Mouse (Mus musculus) megakaryocyte-erythroid progenitor cell, adult 5-6 weeks (primary cell): ENCODE results near the gene Ube2e2. TPM values are rescaled to one million over a fixed set of nuclear protein-coding genes. Genes with fewer than 3 reads are reported as not detected.
"Not testable (repeated sequence)": the region's sequence is repeated elsewhere in the genome, so short reads cannot be mapped to it uniquely, and the experiment has no call there.

Experiments
- ATAC-seq: replicated peaks from 2 replicates; pipeline ENCODE4 v1.8.0; 2016; ENCODE audit warnings: mild to moderate bottlenecking, inconsistent platforms; ENCODE audit not compliant: severe bottlenecking, poor library complexity, low FRiP score, low TSS enrichment
- total RNA-seq, 2 experiments: library from RNA; stranded (forward) in 1 of 2; stranded (reverse) in 1 of 2; fragments of 200-1000, 215-1000 nt in 1 of 2; fragments of >200 nt in 1 of 2; fragmentation: Nextera tagmentation in 1 of 2; gene quantifications; 2 replicates each; pipeline ENCODE4 v1.2.3; 2014 to 2017

The Ube2e2 gene
- total RNA-seq, 2 experiments from 2014 or later = 2.2 to 12.9 TPM

- no peak for ATAC-seq
Observed at GRCm38 (mm10) chr14:18649123-18649675, 244.9 kb downstream of the Ube2e2 start.

DNA sequence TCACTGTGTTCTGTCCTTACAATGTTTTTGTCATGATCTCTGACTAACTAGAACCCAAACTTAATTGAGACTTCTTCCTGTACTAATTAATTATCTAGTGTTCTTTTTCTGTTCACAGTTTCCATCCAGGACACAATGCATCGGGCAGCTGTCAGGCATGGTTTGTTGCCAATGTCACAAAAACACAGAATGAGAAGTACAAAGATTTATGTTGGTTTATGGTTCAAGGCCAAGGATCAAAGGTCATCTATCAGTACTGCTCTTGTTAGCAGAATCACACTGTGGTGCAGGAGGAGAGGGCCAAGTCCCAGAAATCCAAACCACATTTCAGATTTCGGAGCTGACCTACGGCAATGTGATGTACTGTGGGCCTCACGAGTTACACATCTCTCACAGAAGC, 252.4 kb downstream of the Ube2e2 start:
- no peak for ATAC-seq

DNA sequence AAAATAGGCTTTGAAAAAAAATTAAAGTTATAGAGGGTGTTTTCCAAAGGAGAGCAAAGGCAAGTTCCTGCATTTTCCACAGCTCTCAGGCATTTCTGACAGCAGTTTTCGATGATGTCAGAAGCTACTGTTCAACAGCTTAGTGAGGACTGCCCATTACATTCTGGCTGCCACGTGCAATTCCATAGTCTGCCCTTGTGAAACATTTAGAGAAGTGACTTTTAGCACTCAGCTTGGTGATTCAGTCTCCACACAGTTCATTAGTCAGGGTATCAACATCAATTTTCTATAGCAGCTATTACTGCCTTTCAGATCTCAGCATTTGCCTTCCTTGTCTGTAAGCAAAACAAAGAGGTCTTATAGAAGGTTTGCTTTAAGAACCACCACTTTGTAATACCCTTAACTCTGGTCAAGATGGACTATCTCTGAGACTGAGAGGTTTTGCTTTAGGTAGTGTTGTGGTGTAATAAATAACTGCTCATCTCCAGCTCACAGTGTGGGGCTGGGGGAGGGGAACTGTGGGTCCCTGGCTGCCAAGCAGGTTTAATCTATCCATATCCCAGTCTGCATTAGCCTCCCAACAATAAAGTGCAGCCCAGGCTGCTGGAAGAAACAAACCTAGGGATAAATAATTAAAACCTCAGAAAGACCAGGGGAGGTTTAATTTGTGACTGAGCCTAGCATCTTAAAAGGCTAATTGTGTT, 255.2 kb downstream of the Ube2e2 start:
- no peak for ATAC-seq

GRCm38 (mm10) chr14:18637739-18638138, 256.3 kb downstream of the Ube2e2 start:
- no peak for ATAC-seq

GRCm38 (mm10) chr14:18628170-18628569, 265.9 kb downstream of the Ube2e2 start:
- no peak for ATAC-seq

DNA sequence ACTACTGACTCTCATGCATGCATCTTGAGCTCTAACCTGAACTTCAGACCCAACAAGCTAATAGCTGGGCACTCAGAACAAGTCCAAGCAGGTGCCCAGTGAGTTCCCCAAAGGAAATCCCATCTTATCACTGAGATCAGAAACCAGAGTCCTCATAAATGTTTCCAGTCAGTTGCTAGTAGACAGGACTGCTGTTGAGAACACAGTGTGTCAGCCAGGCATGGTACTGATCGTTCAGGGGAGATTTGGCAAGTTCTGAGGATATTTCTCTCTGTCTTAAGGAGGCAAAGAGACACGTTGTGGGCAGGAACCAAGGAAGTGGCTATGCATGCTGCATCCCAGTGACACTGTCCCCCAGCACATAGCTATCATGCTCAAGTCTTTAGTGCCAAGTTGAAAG, 275.5 kb downstream of the Ube2e2 start:
- ATAC-seq = no peak

DNA sequence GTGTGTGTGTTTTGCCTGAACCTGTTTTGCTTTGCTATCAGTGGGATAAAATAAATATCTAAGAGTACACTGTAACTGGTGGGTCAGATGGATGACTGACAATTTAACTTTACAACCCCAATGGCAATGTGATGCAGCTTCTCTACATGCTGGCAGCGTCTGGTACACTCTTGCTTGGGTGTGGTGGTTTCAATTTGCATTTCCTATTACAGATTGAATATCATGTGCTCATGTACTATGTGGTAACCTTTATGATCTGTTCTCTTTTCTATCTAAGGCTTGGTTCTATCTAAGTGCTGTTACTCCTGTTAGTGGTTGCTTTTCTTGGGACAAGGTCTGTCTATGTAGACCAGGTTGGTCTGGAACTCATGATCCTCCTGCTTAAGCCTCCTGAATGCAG, 292.1 kb downstream of the Ube2e2 start:
- ATAC-seq = no peak

DNA sequence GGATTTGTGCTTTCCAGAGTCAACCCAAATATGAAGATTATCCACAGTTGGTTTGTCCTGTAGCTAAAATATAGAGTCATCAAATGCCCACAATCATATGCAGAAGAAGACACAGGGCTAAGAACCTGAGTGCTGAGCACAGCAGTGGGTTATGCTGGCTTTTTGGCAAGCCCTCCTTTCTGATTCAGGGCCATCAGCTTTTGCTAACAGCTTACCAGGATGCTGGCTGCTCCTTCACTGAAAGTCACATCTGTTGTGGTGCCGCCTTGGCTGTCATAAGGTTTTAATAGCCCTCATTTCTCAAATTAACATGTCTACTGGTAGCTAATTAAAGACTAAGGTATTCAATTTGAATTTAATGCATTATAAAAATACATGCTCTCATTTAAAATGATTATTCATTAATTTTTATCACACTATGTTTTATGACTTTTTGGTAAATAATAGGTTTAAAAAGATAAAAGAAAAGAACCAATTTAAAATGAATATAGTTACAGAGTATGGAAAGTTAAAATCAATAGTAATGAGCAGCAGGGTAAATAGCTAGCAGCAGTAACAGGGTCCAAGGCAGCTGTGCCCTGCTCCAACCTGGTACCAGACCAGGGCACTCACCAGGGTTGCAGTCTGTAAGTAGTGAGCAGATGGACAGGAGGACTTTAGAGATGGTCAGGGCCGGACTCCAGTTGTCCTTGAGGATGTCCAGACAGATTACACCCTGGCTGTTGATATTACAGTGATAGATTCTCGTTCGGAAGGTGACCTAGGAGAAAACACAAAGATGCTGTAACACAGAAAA, 307.6 kb downstream of the Ube2e2 start:
- ATAC-seq = no peak

- ATAC-seq = no peak
Observed at GRCm38 (mm10) chr14:18581735-18582134, 312.3 kb downstream of the Ube2e2 start.

DNA sequence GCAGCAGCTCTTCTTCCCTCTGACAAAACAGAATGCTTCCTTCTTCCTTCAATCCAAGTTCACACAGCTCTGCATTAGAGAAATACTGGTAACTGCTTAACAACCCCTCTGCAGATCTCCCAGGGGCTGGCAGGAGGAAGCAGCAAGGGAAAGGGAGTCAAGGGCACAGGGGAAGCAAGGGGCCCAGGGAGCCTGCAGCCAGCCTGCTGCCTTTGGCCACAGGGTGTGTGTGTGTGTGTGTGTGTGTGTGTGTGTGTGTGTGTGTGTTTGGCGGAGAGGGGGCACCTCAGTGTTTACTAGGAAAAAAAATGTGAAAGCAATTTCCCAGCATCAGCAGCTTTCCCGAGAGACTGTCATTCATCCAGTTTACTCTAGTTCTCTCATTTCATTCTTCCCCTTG, 319.3 kb downstream of the Ube2e2 start:
- no peak for ATAC-seq

- no peak for ATAC-seq
Observed at GRCm38 (mm10) chr14:18574130-18574721, 319.8 kb downstream of the Ube2e2 start.

DNA sequence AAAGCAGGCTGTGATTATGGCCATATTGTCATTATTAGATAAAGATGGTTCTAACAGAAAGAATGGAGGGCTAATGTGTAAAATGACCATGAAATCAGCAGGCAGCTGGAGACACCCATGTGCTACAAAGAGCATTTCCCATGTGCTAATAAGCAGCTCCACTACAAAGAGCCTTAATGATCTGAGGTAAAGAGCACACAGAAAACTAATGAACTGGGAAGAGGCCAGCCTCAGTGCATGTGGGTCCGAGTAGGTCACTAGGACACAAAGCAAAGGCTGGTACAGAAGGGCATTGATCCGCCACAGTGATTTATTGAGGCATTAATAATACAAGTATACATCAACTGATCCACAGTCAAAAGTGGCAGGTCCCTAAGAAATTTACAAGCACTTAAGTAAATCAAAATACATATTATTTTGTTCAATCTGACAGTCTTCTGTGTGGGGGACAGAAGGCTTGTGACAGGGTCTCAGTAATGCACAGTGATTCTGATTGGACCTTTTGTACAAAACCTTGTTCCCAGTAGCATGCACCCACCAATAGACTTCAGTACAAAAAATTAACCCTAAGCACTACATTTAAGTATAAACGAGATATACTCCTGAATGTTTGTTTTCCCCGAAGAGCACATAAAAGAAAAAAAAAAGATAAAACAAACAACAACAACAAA, 320.6 kb downstream of the Ube2e2 start:
- no peak for ATAC-seq

DNA sequence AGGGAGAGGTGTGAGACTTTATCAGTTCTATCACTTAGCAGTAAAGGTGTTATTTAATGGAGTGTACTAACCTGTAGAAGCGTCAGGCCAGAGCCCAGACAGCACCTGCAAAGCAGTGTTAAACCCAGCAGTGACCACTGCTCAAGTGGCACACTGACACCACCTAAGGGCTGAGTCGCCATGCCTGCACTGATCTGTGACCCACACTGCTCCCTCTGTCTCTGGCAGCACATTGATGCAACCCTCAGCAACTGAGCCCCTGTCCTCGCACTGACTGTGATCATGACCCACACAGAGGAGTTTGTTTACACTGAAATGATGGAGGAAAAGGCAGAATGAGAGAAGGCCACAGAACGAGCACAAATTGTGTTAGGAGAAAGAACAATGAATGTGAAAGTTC, 321.2 kb downstream of the Ube2e2 start:
- ATAC-seq = no peak

GRCm38 (mm10) chr14:18569615-18570014, 324.5 kb downstream of the Ube2e2 start:
- no peak for ATAC-seq

DNA sequence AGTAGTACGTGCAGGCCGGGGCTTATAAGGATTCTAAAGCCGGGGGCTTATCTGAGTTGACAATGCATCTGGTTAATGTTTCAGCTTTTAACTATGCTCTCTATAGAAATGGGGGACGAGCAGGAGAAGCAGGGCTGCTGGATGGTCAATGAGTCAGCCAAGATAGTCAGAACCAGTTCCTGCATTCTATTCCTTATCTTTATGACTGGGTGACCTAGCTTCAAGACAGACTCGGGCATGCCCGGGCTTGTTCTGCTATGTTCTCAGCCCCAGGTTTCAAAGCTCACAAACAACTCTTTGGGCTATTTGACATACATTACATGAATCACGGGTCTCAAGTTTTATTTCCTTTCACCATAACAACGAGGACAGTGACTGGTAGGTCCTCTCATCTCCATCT, 329.1 kb downstream of the Ube2e2 start:
- ATAC-seq = not testable (repeated sequence)

GRCm38 (mm10) chr14:18555287-18555686, 338.8 kb downstream of the Ube2e2 start:
- ATAC-seq = no peak

DNA sequence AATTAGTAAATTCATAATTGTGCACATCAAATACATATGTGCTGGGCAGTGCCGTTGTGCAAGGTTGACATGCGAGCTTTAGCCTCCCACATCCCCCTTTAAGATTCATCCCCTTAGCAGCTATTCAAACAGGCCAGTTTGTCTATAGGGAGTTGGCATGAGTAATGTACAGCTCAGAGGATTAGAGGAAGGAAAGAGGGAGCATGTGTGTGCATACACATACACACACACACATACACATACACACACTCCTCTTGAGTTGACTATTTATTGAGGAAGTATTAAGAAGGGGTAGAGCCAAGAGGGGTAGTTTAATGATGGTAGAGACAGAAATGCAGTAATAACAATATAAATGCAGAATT, 339.5 kb downstream of the Ube2e2 start:
- ATAC-seq = no peak

DNA sequence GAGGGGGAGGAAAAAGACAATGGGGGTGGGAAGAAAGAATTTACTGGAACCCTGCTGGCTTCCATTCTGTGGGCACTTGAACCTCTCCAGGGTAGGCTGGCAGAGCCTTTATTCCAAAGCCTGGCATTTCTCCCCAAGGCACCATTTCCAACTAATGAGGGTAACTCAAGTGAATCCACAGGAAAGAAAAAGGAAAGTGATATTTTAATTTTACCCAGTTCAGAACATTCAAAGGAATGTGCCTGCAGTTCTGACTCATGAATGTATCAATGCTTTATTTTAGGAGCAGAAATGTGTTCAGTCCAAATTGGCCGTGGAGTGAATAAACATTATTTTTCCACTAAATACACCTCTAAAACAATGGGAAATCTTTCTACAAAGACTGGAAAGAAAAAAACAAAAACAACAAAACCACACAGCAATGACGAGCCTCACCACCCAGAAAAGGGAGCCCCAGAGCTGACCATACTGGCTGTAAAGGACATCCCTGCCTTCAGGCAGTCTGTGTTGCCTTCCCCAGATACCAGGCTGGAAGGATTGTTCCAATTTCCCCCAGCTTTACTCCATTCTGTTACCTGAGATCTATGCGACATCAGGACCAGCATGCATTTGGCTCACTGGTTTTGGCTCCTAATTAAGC, 340.0 kb downstream of the Ube2e2 start:
- ATAC-seq = no peak

DNA sequence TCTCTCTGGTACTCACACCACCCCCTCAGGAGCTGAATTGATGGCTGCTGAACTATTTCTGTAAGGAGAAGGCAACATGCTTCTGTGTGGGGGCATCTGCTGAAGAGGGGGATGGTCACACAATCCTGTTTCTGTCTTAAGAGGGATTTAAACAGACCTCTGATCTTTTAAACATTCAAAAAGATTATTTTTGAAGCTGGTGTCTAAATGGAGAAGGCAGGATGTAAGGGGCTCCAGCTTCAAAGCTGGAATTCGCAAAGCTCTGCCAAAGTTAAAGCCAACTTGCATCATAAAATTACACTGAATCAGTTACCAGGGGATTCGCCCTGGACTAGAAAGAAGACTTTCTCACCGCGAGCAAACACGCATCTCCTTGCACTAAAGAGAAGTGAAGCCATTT, 346.5 kb downstream of the Ube2e2 start:
- ATAC-seq = no peak
